Mouse (Mus musculus) thymus, postnatal 0 days (tissue): Measurements from ENCODE around the gene Nckap5. TPM values are rescaled to one million over a fixed set of nuclear protein-coding genes. Genes with fewer than 3 reads are reported as not detected.

Experiments
- DNase-seq: peaks from one replicate; pipeline ENCODE4 v3.0.0-alpha.2; 2015; ENCODE audit warnings: low spot score
- polyA plus RNA-seq: library from polyadenylated mRNA; unstranded; fragments of >200 nt; fragmentation: Nextera tagmentation; extraction: Ambion mirVana; gene quantifications from 2 replicates; pipeline ENCODE4 v1.2.1, GENCODE M21; 2015

Nckap5 gene
- polyA plus RNA-seq, 1 experiment from 2014 or later, result 1.1 TPM

- DNase-seq, result no peak
These were observed 124.0 kb downstream of the Nckap5 start for GRCm38 (mm10) chr1:126706611-126707010.

- no peak for DNase-seq
These were observed 129.7 kb downstream of the Nckap5 start for GRCm38 (mm10) chr1:126700978-126701320.

- no peak for DNase-seq
These were observed 130.3 kb downstream of the Nckap5 start for GRCm38 (mm10) chr1:126700063-126700977.

- no peak for DNase-seq
These were observed 137.0 kb downstream of the Nckap5 start for GRCm38 (mm10) chr1:126693585-126693984.

- no peak for DNase-seq
These were observed 142.0 kb downstream of the Nckap5 start for GRCm38 (mm10) chr1:126688593-126688992.

GRCm38 (mm10) chr1:126686678-126687077 lies 143.9 kb downstream of the Nckap5 start:
- no peak for DNase-seq

GRCm38 (mm10) chr1:126683621-126684445 lies 146.8 kb downstream of the Nckap5 start:
- no peak for DNase-seq

GRCm38 (mm10) chr1:126681773-126682172 lies 148.8 kb downstream of the Nckap5 start:
- no peak for DNase-seq

GRCm38 (mm10) chr1:126679348-126679747 lies 151.3 kb downstream of the Nckap5 start:
- DNase-seq, result no peak

- DNase-seq, result no peak
These were observed 153.3 kb downstream of the Nckap5 start for GRCm38 (mm10) chr1:126677280-126677679.

- no peak for DNase-seq
These were observed 153.8 kb downstream of the Nckap5 start for GRCm38 (mm10) chr1:126676769-126677168.

- no peak for DNase-seq
These were observed 155.5 kb downstream of the Nckap5 start for GRCm38 (mm10) chr1:126675142-126675541.

- no peak for DNase-seq
These were observed 157.4 kb downstream of the Nckap5 start for GRCm38 (mm10) chr1:126673238-126673637.

- no peak for DNase-seq
These were observed 160.1 kb downstream of the Nckap5 start for GRCm38 (mm10) chr1:126670507-126670906.

- no peak for DNase-seq
These were observed 170.2 kb downstream of the Nckap5 start for GRCm38 (mm10) chr1:126660098-126660999.

GRCm38 (mm10) chr1:126658731-126659130 lies 171.9 kb downstream of the Nckap5 start:
- no peak for DNase-seq

GRCm38 (mm10) chr1:126656246-126656645 lies 174.4 kb downstream of the Nckap5 start:
- no peak for DNase-seq

GRCm38 (mm10) chr1:126652085-126652484 lies 178.5 kb downstream of the Nckap5 start:
- no peak for DNase-seq

GRCm38 (mm10) chr1:126650806-126651205 lies 179.8 kb downstream of the Nckap5 start:
- no peak for DNase-seq

GRCm38 (mm10) chr1:126642751-126643150 lies 187.8 kb downstream of the Nckap5 start:
- no peak for DNase-seq

- no peak for DNase-seq
These were observed 191.1 kb downstream of the Nckap5 start for GRCm38 (mm10) chr1:126639463-126639862.
